Mouse (Mus musculus): ENCODE results near the gene Ltbp1.
A peak's percentile ranks its signal among the peaks of the same experiment; 100 is the strongest.

Gene Ltbp1

GRCm38 (mm10) chr17:75069232-75069631, 63.9 kb downstream of the Ltbp1 start:
- no peak for DNase-seq

GRCm38 (mm10) chr17:75071174-75071573, 65.8 kb downstream of the Ltbp1 start:
- peak; percentile 18 for DNase-seq

DNA sequence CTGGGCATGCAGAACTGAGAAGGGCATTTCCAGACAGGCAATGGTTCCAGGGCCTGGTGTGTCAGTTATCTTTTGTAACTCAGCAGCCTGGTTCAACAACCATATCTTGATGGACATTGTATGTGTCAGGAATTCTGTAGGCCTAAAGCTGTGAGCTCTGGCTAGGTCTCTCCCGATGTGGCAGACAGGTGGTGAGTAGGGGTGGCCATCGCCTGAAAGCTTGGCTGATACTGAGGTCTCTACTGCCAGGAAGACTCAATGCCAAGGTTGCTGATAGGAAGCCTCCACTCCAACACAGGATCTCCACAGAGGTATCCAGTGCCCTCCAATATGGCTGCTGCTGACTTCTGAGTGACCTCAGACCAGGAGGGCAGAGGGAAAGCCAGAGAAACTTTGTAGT, 66.4 kb downstream of the Ltbp1 start:
- DNase-seq: no peak

DNA sequence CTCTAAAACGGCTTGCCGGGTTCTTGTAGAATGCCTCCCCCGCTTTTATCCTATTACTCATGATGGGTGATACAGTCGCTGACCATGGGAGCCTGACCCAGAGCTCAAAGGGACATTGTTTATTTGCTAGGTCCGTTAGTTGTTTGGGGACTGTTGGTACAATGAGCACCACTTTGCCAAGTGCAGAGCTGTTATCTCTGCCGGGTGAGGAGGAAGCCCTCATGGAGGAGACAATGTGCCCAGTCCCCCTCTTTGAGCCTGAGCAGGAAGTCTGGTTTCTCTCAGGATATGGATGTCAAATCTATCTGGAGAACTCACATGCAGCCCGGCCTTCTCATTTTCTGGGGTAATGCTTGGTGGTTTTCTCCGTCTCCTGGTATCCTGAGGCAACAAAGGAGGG, 68.5 kb downstream of the Ltbp1 start:
- peak; percentile 24 for DNase-seq

- DNase-seq: peak; percentile 44
These were observed 69.8 kb downstream of the Ltbp1 start for GRCm38 (mm10) chr17:75074978-75075699.

DNA sequence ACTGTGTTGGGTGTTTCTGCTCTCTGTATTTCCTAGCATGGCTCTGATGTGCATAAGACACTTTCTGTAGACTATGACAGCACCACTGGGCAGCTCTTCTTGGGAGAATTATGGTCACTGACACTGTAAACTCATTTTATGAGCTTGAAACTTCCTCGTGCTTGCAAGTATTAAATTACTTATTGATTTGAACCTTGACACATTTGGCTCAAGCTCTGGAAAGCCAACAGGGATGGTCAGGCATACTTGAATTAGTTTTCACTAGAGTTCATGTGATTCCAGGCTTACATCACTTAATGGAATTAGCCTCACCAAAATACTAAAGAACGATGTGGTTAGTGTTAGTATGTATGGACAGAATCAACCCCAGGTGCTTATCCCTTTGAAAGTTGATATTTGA, 76.0 kb downstream of the Ltbp1 start:
- no peak for DNase-seq

DNA sequence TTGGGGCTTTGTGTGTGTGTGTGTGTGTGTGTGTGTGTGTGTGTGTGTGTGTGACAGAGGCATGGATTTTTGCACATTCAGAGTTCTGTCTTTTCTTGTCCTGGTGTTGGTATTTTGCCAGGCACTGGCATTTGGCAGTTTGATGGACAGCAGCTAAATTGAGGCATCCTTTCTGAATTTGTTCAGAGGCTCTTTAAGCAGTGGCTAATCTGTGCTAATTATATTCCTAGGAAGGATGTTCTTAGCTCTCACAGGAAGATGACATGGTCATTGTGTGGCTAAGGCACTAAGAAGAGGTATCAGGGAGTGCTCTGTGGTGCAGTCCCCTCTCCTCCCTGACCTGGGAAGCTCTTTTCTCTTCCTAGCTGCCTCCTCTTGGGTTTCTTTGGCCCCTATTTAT, 77.1 kb downstream of the Ltbp1 start:
- DNase-seq: no peak

GRCm38 (mm10) chr17:75087296-75087941, 82.1 kb downstream of the Ltbp1 start:
- DNase-seq: no peak

DNA sequence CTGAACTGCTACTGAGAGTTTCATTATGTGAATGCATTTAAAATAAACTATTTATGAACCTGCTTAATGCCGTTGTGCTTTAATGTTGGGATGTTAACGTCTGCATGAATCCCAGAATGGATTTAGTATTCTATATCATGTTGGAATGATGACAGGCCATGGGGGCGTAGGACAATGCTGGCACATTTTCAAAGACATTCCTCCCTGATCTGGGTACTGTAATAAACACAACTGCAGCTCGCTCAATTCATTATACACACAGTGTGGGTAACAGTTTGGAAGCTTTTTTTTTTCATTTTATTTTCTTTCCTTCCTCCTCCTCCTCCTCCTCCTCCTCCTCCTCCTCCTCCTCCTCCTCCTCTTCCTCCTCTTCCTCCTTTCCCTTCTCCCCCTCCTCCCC, 82.9 kb downstream of the Ltbp1 start:
- DNase-seq: no peak

GRCm38 (mm10) chr17:75088727-75089126, 83.4 kb downstream of the Ltbp1 start:
- no peak for DNase-seq

- no peak for DNase-seq
These were observed 85.2 kb downstream of the Ltbp1 start for GRCm38 (mm10) chr17:75090556-75090955.

DNA sequence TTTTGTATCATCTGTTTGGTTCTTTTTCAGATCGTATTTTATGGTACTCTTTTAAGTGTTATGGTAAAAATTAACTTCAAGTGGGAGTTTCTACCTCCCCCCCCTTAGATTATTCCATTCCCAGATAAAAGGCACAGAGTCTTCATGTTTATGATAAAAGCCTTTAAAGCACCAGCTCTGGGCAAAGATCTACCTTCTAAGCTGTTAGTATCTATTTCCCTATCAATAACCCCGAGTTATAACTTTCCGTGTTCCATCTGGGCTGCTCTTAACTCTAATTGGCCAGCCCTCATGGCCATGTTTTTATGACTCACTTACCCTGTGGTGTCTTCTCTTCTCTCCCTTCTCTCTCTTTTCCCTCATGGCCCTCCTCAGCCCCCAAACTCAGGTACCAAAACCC, 88.2 kb downstream of the Ltbp1 start:
- no peak for DNase-seq

DNA sequence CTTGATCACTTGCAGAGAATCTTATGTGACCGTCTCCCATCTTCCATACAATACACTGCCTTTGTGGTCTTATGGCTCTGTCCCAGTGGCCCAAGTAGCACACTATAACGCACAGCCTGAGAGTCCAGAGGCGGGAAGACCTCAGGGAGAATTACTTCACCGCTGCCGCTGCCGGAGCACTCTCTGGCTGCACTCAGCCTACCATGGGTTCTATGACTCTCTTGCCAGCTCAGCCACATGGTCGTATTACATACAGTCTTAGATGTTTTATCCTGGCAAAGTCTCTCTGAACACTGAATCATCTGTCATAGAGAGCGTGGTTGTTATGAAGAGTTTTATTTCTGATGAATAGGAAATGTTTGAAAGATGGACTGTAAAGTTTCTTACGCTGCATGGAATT, 89.2 kb downstream of the Ltbp1 start:
- DNase-seq: no peak

DNA sequence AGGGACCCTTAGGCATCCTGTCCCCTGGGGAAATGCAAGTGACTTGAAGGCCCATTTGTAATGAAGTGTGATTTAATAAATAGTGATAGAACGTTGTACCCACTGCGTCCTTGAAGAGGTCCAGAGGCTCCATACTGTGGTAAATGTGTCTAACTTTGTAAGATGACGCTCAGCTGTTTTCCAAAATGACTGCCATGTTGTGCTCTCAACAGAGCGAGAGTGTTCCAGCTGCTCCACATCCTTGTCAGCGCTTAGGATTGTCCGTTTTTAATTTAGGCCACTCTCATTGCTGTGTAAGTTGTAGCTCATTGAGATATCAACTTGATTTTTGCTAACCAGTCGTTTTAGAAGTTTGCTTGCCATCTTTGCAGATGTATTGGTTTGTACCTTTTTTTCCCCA, 91.4 kb downstream of the Ltbp1 start:
- DNase-seq: no peak

GRCm38 (mm10) chr17:75097367-75097766, 92.0 kb downstream of the Ltbp1 start:
- no peak for DNase-seq

- DNase-seq: no peak
These were observed 95.8 kb downstream of the Ltbp1 start for GRCm38 (mm10) chr17:75101215-75101614.

DNA sequence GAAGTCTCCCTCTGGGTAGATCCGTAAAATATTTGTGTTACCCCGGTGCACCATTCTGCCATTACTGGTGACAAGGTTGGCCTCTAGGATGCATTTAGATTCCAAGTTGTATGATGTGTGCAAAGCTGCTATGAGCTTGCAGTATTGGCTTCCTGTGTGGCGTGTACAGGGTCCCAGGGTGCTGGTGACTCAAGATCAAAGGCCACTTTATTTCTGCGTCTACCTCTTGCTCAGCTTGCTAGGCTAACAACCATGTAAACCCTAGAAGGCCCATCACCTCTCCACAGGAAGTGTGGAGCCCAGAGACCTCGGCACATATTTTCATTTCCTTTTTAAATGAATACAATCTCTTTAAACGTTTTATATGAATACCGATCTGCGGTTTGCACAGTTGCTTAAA, 96.6 kb downstream of the Ltbp1 start:
- DNase-seq: no peak

- DNase-seq: no peak
These were observed 102.0 kb downstream of the Ltbp1 start for GRCm38 (mm10) chr17:75107412-75107811.

GRCm38 (mm10) chr17:75107879-75108278, 102.5 kb downstream of the Ltbp1 start:
- no peak for DNase-seq

GRCm38 (mm10) chr17:75109081-75109716, 103.8 kb downstream of the Ltbp1 start:
- DNase-seq: no peak

DNA sequence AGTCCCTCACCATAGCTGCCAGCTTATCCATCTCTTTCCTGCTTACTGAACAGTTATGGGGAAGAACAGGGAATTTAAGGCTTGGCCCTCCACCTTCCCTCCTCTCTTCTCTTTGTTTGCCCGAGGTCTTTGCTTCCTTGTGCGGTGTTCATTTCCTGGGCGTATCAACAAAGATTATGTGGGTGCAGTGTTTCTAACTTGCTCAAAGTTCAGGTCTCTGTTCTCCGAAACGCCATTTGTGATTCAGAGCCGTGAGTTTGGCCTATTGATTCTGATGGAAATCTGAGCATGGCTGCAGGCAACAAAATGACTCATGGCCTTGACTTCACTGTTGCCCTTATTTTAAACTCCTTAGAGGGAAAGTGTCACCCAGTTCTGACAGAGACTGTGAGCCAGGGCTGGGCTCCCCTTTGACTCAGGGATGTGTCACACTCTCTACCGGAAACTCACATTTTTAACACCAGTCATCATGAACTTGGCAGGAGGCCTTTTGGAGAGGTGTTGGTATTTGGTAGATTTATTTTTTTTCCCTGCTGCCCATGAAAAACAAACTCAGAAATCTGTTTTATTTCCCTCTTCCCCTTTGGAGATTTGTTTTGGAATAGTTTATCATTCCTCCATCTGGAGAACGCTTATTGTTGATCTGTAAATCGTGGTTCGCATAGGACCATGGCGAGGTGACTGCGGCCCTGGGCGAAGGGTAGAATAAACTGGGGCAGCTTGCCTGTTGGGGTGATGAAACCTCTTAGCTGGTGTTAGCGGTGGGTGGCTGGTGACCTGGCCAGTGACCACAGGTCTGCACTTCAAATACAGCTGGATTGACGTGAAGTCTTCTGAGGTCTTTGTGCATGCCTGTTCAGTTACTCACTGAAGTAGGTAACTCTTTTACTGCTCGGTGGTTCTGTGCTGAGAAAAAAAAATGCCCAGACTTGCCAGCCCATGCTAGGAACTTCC, 105.2 kb downstream of the Ltbp1 start:
- no peak for DNase-seq

DNA sequence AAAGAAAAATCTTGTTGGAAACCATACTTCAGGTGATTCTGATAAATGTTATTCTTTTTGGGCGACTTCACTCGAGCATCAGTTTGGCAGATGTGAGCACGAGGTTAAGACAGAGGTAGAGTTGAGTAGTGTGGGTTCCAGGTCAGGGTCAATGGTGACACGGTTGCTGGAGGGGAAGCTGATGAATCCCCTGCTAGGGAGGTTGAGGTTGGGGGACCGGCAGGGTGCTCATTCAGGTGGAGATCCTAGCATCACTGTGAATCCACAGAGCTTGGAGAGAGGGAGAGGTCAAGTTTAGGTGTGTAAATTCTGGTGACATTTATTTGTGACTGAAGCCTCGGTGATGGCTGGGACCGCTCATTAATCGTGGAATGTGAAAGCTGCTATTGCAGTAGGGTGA, 110.2 kb downstream of the Ltbp1 start:
- DNase-seq: no peak

GRCm38 (mm10) chr17:75118896-75119295, 113.5 kb downstream of the Ltbp1 start:
- DNase-seq: no peak

Data from liver (tissue).